Mouse (Mus musculus): ENCODE data around the gene Tmco1. TPM values are rescaled to one million over a fixed set of nuclear protein-coding genes. Genes with fewer than 3 reads are reported as not detected.

Gene Tmco1
- polyA plus RNA-seq, 1 experiment from 2014 or later = 125 TPM

DNA sequence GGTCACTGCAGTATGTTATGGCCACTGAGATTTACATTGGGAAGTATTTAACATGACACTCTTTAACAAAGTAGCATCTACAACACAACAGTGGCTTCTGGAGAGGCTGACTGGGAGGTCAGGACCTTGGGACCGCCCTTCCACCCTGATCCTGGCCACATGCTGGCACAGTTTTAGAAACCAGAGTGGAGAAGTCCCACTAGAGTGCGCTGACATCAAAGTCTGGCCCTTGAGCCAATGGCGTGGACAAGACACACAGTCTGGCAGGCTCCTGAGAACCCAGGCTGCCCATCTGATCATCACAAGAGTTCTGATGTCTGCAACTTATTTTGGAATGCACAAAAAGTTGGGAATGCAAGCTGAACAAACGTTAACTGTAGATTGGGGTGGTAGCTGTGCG is 71.6 kb downstream of the Tmco1 start:
- 74% methylated on average over 5 of the region's 5 CpGs for WGBS
- no peak for ATAC-seq (ENCODE audit: low FRiP score, low TSS enrichment)

DNA sequence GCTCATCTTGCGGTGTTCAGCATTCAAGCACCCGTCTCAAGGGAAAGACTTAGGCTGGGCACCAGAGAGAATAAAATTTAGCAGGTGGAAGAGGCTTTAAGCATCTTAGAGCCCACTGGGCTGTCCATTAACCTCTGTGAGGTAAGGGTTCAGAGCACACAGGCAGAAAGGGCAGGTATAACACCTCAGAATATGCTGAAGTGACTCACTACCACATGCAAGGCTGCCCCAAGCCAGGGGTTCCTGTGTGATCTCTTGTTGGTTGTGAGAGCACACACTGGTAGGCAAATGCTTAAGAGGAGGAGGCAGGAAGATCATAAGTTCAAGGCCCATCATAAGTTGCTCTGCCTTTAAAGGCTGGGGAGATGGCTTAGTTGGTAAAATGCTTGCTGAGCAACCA is 72.0 kb downstream of the Tmco1 start:
- H3K27ac ChIP-seq (ENCODE audit: low read length) = 0 out of 2 replicates have a peak overlapping the region, but pooled peaks have one; percentile 4
- no peak overlapping the region for H3K4me3 ChIP-seq (ENCODE audit: low read length)
- WGBS = 94% methylated on average over 2 of the region's 2 CpGs
- no peaks in the 10 kb centered on the region for H3K9me3 ChIP-seq (ENCODE audit: low read length)
- no peaks in the 10 kb centered on the region for H3K4me1 ChIP-seq (ENCODE audit: insufficient read depth, low read length)
- no peak overlapping the region for H3K4me2 ChIP-seq (replicated peaks; ENCODE audit: low read depth, low read length)
- H3K9ac ChIP-seq (replicated peaks; ENCODE audit: low read length) = no peak overlapping the region
- ATAC-seq (ENCODE audit: low FRiP score, low TSS enrichment) = no peak
- H3K36me3 ChIP-seq (ENCODE audit: insufficient read depth, low read length) = 0 out of 2 replicates have a peak, but pooled peaks cover 3% of the 10 kb centered on the region
- H3K27me3 ChIP-seq (ENCODE audit: insufficient read depth, low read length) = no peaks in the 10 kb centered on the region

More for the DNA sequence above, 71.6 kb downstream of the Tmco1 start:
- Histone ChIP-seq H3K9me3 (ENCODE audit: low read length) (no peaks in the 10 kb centered on the region), H3K36me3 (ENCODE audit: insufficient read depth, low read length) (0 out of 2 replicates have a peak, but pooled peaks cover 3% of the 10 kb centered on the region), H3K4me2 (replicated peaks; ENCODE audit: low read depth, low read length) (no peak overlapping the region), H3K9ac (replicated peaks; ENCODE audit: low read length) (no peak overlapping the region), H3K4me3 (ENCODE audit: low read length) (no peak overlapping the region), H3K4me1 (ENCODE audit: insufficient read depth, low read length) (peaks cover 1% of the 10 kb centered on the region; the same call in 1 of the 2 replicates), H3K27me3 (ENCODE audit: insufficient read depth, low read length) (no peaks in the 10 kb centered on the region), H3K27ac (ENCODE audit: low read length) (0 out of 2 replicates have a peak overlapping the region, but pooled peaks have one; percentile 4)

DNA sequence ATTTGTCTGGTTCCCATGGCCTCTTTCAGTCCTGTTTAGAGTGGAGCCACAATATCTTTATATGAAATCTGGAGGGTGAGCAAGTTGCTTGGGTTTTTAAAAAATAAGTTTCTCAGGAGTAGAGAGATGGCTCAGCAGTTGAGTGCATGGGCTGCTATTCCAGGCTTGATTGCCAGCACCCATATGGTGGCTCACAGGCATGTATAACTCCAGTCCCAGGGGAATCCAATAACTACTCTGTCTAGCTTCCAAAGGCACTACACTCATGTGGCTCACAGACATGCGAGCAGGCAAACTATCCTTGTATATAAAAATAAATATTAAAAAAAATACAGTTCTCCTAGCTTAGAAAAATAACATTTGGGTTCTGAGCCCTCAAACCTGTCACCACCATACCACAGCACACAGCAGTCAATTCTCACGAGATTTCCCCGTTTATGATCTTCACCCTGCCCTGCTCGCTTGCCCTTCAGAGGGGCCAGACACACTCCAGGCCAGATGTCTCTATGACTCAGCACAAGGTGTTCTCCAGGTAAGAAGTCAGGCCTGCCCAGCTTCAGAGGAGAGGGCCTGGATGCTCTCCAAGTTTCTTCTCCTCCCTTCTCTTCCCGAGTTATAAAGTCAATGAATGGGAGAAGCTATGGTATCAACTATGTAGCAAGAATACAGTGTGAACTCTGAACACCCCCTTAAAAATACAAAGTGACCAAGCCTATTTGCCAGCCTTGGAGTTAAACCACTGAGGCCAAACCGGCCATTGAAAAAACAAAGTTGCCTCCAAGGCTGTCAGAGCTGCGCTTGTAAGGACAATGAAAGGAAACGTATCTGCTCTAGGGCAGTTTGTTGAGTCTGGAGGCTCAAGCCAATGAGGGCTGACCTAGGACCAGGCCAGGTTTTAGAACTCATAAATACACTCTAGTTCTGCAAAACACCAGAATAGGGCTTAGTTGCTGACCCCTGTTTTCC is 73.2 kb downstream of the Tmco1 start:
- Histone ChIP-seq H3K9me3 (ENCODE audit: low read length) (no peaks in the 10 kb centered on the region), H3K27me3 (ENCODE audit: insufficient read depth, low read length) (no peaks in the 10 kb centered on the region), H3K4me1 (ENCODE audit: insufficient read depth, low read length) (no peaks in the 10 kb centered on the region), H3K36me3 (ENCODE audit: insufficient read depth, low read length) (no peaks in the 10 kb centered on the region), H3K27ac (ENCODE audit: low read length) (no peak overlapping the region), H3K4me2 (replicated peaks; ENCODE audit: low read depth, low read length) (no peak overlapping the region), H3K9ac (replicated peaks; ENCODE audit: low read length) (no peak overlapping the region), H3K4me3 (ENCODE audit: low read length) (no peak overlapping the region)
- ATAC-seq (ENCODE audit: low FRiP score, low TSS enrichment) = no peak
- WGBS = 72% methylated on average over 8 of the region's 8 CpGs

DNA sequence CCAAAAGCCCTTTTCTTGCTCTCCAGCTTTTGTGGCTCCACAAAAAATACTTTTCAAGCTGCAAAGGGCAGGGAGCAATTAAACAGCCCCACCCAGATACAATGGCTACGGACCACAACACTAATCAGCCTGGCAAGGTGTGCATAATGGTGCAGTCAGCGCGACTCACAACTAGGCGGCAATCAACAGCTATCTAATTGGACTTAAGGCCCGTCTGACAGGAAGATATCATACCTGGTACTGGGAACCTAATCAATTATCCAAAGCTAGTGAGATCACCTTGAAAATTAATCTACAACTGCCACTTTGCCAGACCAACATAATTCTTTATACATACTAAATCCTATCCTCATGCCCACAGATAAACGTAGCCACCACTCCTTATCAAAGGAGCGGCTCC is 74.1 kb downstream of the Tmco1 start:
- ATAC-seq (ENCODE audit: low FRiP score, low TSS enrichment) = no peak
- no peak overlapping the region for H3K9ac ChIP-seq (replicated peaks; ENCODE audit: low read length)
- no peaks in the 10 kb centered on the region for H3K4me1 ChIP-seq (ENCODE audit: insufficient read depth, low read length)
- H3K36me3 ChIP-seq (ENCODE audit: insufficient read depth, low read length) = no peaks in the 10 kb centered on the region
- 75% methylated on average over 7 of the region's 7 CpGs for WGBS
- H3K4me2 ChIP-seq (replicated peaks; ENCODE audit: low read depth, low read length) = no peak overlapping the region
- no peaks in the 10 kb centered on the region for H3K9me3 ChIP-seq (ENCODE audit: low read length)
- H3K27ac ChIP-seq (ENCODE audit: low read length) = no peak overlapping the region
- H3K27me3 ChIP-seq (ENCODE audit: insufficient read depth, low read length) = no peaks in the 10 kb centered on the region
- H3K4me3 ChIP-seq (ENCODE audit: low read length) = no peak overlapping the region

DNA sequence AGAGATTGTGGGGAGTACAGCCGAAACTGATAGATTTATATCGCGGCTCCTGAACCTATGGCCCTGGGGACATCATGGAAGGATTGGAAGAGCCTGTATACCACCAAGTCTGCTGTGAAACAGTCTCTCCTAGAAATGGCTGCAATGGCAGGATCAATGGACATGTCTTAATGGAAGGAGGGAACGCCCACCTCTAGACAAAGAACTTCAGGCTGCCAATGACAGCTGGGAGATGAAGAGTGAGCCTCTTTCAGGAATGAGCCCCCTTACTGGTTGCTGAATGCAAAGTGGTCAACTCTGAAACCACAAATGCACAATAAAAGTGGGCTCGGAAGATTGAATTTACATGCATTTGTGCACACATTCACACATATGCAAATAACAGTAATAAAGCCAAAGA is 74.6 kb downstream of the Tmco1 start:
- no peak for ATAC-seq (ENCODE audit: low FRiP score, low TSS enrichment)
- Histone ChIP-seq H3K4me2 (replicated peaks; ENCODE audit: low read depth, low read length) (no peak overlapping the region), H3K4me3 (ENCODE audit: low read length) (no peak overlapping the region), H3K36me3 (ENCODE audit: insufficient read depth, low read length) (no peaks in the 10 kb centered on the region), H3K9ac (replicated peaks; ENCODE audit: low read length) (no peak overlapping the region), H3K9me3 (ENCODE audit: low read length) (no peaks in the 10 kb centered on the region), H3K4me1 (ENCODE audit: insufficient read depth, low read length) (no peaks in the 10 kb centered on the region), H3K27me3 (ENCODE audit: insufficient read depth, low read length) (no peaks in the 10 kb centered on the region), H3K27ac (ENCODE audit: low read length) (no peak overlapping the region)
- 86% methylated on average over 5 of the region's 5 CpGs for WGBS

DNA sequence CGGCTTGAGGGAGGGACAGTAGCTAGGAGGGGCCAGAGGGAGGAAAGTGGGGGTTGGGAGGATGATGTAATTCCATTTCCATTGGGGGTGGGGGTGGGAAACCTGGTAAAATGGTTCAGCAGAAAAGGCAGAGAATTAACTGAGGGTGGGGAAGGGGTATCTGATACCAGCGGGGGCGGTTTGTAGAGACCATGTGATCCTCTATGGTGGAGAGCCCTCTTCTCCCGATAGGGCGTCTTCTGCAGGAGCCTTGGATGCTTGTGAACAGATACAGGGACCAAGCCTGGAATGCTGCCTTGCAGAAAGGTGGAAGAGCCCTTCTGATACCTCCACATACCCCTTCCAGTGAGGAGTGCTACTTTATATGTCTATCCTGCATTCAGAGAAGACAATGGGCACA is 75.0 kb downstream of the Tmco1 start:
- no peaks in the 10 kb centered on the region for H3K36me3 ChIP-seq (ENCODE audit: insufficient read depth, low read length)
- no peak overlapping the region for H3K4me3 ChIP-seq (ENCODE audit: low read length)
- ATAC-seq (ENCODE audit: low FRiP score, low TSS enrichment) = no peak
- no peaks in the 10 kb centered on the region for H3K9me3 ChIP-seq (ENCODE audit: low read length)
- 82% methylated on average over 5 of the region's 5 CpGs for WGBS
- no peak overlapping the region for H3K9ac ChIP-seq (replicated peaks; ENCODE audit: low read length)
- H3K27me3 ChIP-seq (ENCODE audit: insufficient read depth, low read length) = no peaks in the 10 kb centered on the region
- no peak overlapping the region for H3K4me2 ChIP-seq (replicated peaks; ENCODE audit: low read depth, low read length)
- H3K27ac ChIP-seq (ENCODE audit: low read length) = no peak overlapping the region
- no peaks in the 10 kb centered on the region for H3K4me1 ChIP-seq (ENCODE audit: insufficient read depth, low read length)

Small RNA genes within 50 kb of the gene (microRNA-seq; reads per million reads assigned to microRNA genes)
- gene Gm25911 = 1.6 reads per million, percentile 3 among the genes with 10 or more reads in this experiment
- not detected for gene Mir6347

Other genes starting within 250 kb of the Tmco1 start
- 67.7 and 72.3 TPM in 2 replicates for gene Uck2, start 23.1 kb upstream of the Tmco1 start, polyA plus RNA-seq (2015; fragmentation: Nextera tagmentation; extraction: Ambion mirVana)
- gene Aldh9a1, start 41.6 kb downstream of the Tmco1 start, polyA plus RNA-seq (2015; fragmentation: Nextera tagmentation; extraction: Ambion mirVana) = 62.6 and 63.4 TPM in 2 replicates
- 58.0 and 58.2 TPM in 2 replicates for gene Mgst3, start 85.5 kb downstream of the Tmco1 start, polyA plus RNA-seq (2015; fragmentation: Nextera tagmentation; extraction: Ambion mirVana)
- not detected in 2 replicates for gene Lrrc52, start 158.4 kb downstream of the Tmco1 start, polyA plus RNA-seq (2015; fragmentation: Nextera tagmentation; extraction: Ambion mirVana)